Mouse (Mus musculus) G1E (cell line): ENCODE measurements around the gene Fxyd6. TPM values are rescaled to one million over a fixed set of nuclear protein-coding genes. Genes with fewer than 3 reads are reported as not detected.

Experiments
- ATAC-seq: 2 replicates; pipeline ENCODE4 v1.8.0; 2016; ENCODE audit warnings: mild to moderate bottlenecking; ENCODE audit not compliant: insufficient number of reproducible peaks, poor library complexity, low FRiP score, severe bottlenecking; ENCODE audit errors: extremely low read depth
- DNase-seq: peaks from one replicate; pipeline ENCODE4 v3.0.0; 2012; ENCODE audit warnings: low spot score
- H3K27me3 ChIP-seq: 2 replicates; pipeline ENCODE4 v1.6.1; 2012; ENCODE audit warnings: mild to moderate bottlenecking, low read length, inconsistent platforms; ENCODE audit not compliant: insufficient read depth
- H3K36me3 ChIP-seq: replicated peaks from 2 replicates; pipeline ENCODE3; 2012; ENCODE audit warnings: mild to moderate bottlenecking, inconsistent platforms
- H3K4me1 ChIP-seq: 2 replicates; pipeline ENCODE4 v1.6.1; 2012; ENCODE audit warnings: low read depth, low read length, inconsistent platforms, mixed read lengths; ENCODE audit not compliant: insufficient read depth
- H3K4me3 ChIP-seq: 2 replicates; pipeline ENCODE4 v1.5.1; 2012; ENCODE audit warnings: low read depth, mild to moderate bottlenecking, inconsistent platforms, low read length, moderate library complexity, mixed read lengths
- H3K9me3 ChIP-seq: replicated peaks from 2 replicates; pipeline ENCODE4 v1.6.1; 2012; ENCODE audit warnings: inconsistent platforms
- CTCF ChIP-seq: IDR thresholded peaks from 2 replicates; pipeline ENCODE4 v1.5.1; 2012; ENCODE audit warnings: low read depth, low read length, inconsistent platforms, mixed read lengths
- GATA1 ChIP-seq: IDR thresholded peaks from 2 replicates; pipeline ENCODE4 v1.6.1; 2012; ENCODE audit warnings: borderline replicate concordance, low read length, inconsistent platforms, mixed read lengths
- GATA2 ChIP-seq: IDR thresholded peaks from 2 replicates; pipeline ENCODE4 v1.6.1; 2012; ENCODE audit warnings: low read depth, low read length, inconsistent platforms, borderline replicate concordance
- POLR2AphosphoS5 ChIP-seq: IDR thresholded peaks from 2 replicates; pipeline ENCODE4 v1.6.1; 2012; ENCODE audit warnings: low read depth, low read length, inconsistent platforms; ENCODE audit not compliant: insufficient replicate concordance
- TAL1 ChIP-seq: conservative IDR thresholded peaks from 2 replicates; pipeline ENCODE4 v1.6.1; 2012; ENCODE audit warnings: low read depth, low read length, inconsistent platforms, mixed read lengths
- polyA plus RNA-seq: library from polyadenylated mRNA; stranded (reverse); fragments of >175 nt; gene quantifications from 2 replicates; pipeline ENCODE4 v1.2.3, GENCODE M21; 2012
- total RNA-seq, 2 experiments: library from RNA; stranded (forward) in 1 of 2; stranded (reverse) in 1 of 2; fragments of 200-1000 nt in 1 of 2; fragments of >200 nt in 1 of 2; fragmentation: Nextera tagmentation in 1 of 2; gene quantifications; 2 replicates each; pipeline ENCODE4 v1.2.3; 2014 to 2017

Gene Fxyd6
- total and polyA plus RNA-seq, 3 experiments = 0.16 TPM; not detected in 2

GRCm38 (mm10) chr9:45343066-45343465 is 26.9 kb upstream of the Fxyd6 start:
- H3K4me3 ChIP-seq = no peak overlapping the region
- DNase-seq (no peak), ATAC-seq (no peak)
- H3K4me1 ChIP-seq = no peaks in the 10 kb centered on the region
- H3K36me3 ChIP-seq = no peaks in the 10 kb centered on the region
- H3K27me3 ChIP-seq = no peaks in the 10 kb centered on the region
- no peak for TF ChIP-seq GATA1
- H3K9me3 ChIP-seq = no peaks in the 10 kb centered on the region

- Histone ChIP-seq H3K9me3 (no peaks in the 10 kb centered on the region), H3K4me3 (no peak overlapping the region), H3K27me3 (no peaks in the 10 kb centered on the region), H3K4me1 (no peaks in the 10 kb centered on the region), H3K36me3 (no peaks in the 10 kb centered on the region)
- DNase-seq (no peak), ATAC-seq (no peak)
- TF ChIP-seq GATA1 = no peak
- no peak for TF ChIP-seq GATA2
Observed at GRCm38 (mm10) chr9:45345516-45345915, 24.5 kb upstream of the Fxyd6 start.

DNA sequence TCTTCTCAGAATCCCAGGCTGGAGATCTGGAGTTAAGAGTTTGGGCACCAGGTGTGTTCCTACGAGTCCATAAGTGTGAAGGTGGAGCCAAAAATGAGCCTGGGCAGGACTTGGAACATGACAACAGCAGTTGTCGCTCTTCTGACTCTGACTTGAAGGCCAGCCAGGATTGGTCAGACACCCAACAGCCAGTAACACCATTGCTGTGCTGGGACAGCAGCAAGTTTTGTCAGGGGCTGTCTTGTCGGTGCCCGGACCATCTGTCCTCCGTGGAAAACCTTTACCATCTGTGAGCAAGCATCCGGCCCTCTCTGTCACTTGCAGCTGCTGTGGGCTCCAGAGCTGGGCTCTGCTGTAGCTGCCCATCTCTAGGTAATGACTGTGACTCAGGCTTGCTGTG is 23.7 kb upstream of the Fxyd6 start:
- DNase-seq = no peak
- no peak for ATAC-seq
- Histone ChIP-seq H3K36me3 (no peaks in the 10 kb centered on the region), H3K4me1 (no peaks in the 10 kb centered on the region), H3K9me3 (no peaks in the 10 kb centered on the region), H3K4me3 (no peak overlapping the region), H3K27me3 (no peaks in the 10 kb centered on the region)
- TF ChIP-seq POLR2AphosphoS5 = no peak

GRCm38 (mm10) chr9:45348560-45348959 is 21.4 kb upstream of the Fxyd6 start:
- ATAC-seq (no peak), DNase-seq (no peak)
- TF ChIP-seq CTCF = no peak
- TF ChIP-seq GATA2 = no peak
- no peak for TF ChIP-seq TAL1
- no peak for TF ChIP-seq GATA1
- no peak for TF ChIP-seq POLR2AphosphoS5
- no peaks in the 10 kb centered on the region for H3K27me3 ChIP-seq
- H3K9me3 ChIP-seq = no peaks in the 10 kb centered on the region
- H3K36me3 ChIP-seq = no peaks in the 10 kb centered on the region
- no peaks in the 10 kb centered on the region for H3K4me1 ChIP-seq
- H3K4me3 ChIP-seq = no peak overlapping the region

DNA sequence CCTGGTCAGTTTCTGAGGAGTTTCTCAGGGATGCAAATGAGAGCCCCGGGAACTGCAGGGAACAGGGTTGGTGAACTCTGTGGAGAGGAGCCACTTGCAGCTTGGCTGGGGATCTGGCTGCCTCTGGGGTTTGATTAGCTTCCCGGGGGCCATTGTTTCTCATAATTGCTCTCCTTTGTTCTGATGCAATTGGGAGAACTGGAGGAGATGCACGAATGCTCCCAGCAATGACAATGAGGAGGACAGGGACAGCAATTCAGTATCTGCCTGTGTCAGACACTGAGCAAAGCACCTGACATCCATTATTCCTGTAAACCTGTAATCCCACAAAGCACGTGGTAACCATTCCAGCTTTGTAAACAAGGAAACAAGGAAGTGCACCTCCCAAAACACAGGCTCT is 20.8 kb upstream of the Fxyd6 start:
- Histone ChIP-seq H3K4me1 (no peaks in the 10 kb centered on the region), H3K36me3 (no peaks in the 10 kb centered on the region), H3K4me3 (no peak overlapping the region), H3K27me3 (no peaks in the 10 kb centered on the region), H3K9me3 (no peaks in the 10 kb centered on the region)
- DNase-seq (no peak), ATAC-seq (no peak)
- TF ChIP-seq TAL1 = no peak
- no peak for TF ChIP-seq GATA2
- TF ChIP-seq POLR2AphosphoS5 = no peak
- no peak for TF ChIP-seq CTCF
- no peak for TF ChIP-seq GATA1

DNA sequence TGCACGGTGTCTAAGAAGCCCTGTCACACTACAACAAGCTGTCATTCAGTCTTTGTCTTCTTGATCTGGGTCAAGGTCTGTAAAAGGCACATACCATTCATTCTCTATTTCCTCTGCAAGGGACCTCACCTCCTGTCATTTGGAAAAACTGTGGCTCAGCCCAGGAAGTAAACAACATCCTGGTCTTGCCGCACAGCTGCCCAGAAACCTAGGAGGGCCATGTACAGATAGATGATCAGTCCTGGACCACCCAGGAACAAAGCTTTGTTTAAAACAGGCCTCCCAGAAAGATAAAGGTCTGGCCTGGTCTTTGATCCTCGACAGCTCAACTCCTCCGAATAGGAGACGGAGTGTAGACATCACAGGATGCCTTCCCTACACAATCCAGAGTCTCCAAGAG is 20.1 kb upstream of the Fxyd6 start:
- TF ChIP-seq GATA2 (no peak), GATA1 (no peak), TAL1 (no peak), CTCF (no peak), POLR2AphosphoS5 (no peak)
- Histone ChIP-seq H3K36me3 (no peaks in the 10 kb centered on the region), H3K4me1 (no peaks in the 10 kb centered on the region), H3K27me3 (no peaks in the 10 kb centered on the region), H3K9me3 (no peaks in the 10 kb centered on the region), H3K4me3 (no peak overlapping the region)
- no peak for ATAC-seq
- no peak for DNase-seq

GRCm38 (mm10) chr9:45355192-45355591 is 14.8 kb upstream of the Fxyd6 start:
- Histone ChIP-seq H3K4me3 (no peak overlapping the region), H3K9me3 (no peaks in the 10 kb centered on the region), H3K4me1 (no peaks in the 10 kb centered on the region), H3K27me3 (no peaks in the 10 kb centered on the region), H3K36me3 (no peaks in the 10 kb centered on the region)
- DNase-seq (no peak), ATAC-seq (no peak)
- TF ChIP-seq CTCF (no peak), GATA2 (no peak), POLR2AphosphoS5 (no peak), TAL1 (no peak), GATA1 (no peak)
